Mouse (Mus musculus) liver, postnatal 0 days (tissue): Measurements from ENCODE around the gene Naip6. TPM values are rescaled to one million over a fixed set of nuclear protein-coding genes. Genes with fewer than 3 reads are reported as not detected.
"Not testable (repeated sequence)": the region's sequence is repeated elsewhere in the genome, so short reads cannot be mapped to it uniquely, and the experiment has no call there.

ENCODE experiments used
- ATAC-seq: fragments of 200-750 bp; cut with Nextera tagmentation; 2 replicates; pipeline ENCODE4 v1.8.0; 2017; ENCODE audit warnings: mild to moderate bottlenecking, moderate library complexity
- DNase-seq: peaks from one replicate; pipeline ENCODE4 v3.0.0-alpha.2; 2016
- H3K27ac ChIP-seq: fragments of 300-500 bp; sonication (generic); 2 replicates; pipeline ENCODE4 v1.5.1; 2014; ENCODE audit warnings: antibody characterized with exemption, moderate library complexity, mild to moderate bottlenecking, low read depth
- H3K27me3 ChIP-seq: fragments of 300-500 bp; sonication (generic); 2 replicates; pipeline ENCODE4 v1.6.1; 2014; ENCODE audit warnings: low read length, control low read depth, mixed read lengths; ENCODE audit not compliant: insufficient read depth
- H3K36me3 ChIP-seq: fragments of 300-500 bp; sonication (generic); replicated peaks from 2 replicates; pipeline ENCODE4 v1.6.1; 2014; ENCODE audit warnings: mild to moderate bottlenecking, control low read depth, low read length, moderate library complexity, mixed read lengths; ENCODE audit not compliant: insufficient read depth
- H3K4me1 ChIP-seq: fragments of 300-500 bp; sonication (generic); 2 replicates; pipeline ENCODE4 v1.6.1; 2014; ENCODE audit warnings: antibody characterized with exemption, mild to moderate bottlenecking, control low read depth; ENCODE audit not compliant: insufficient read depth
- H3K4me2 ChIP-seq: fragments of 300-500 bp; sonication (generic); 2 replicates; pipeline ENCODE4 v1.6.1; 2014; ENCODE audit warnings: low read depth, mild to moderate bottlenecking, low read length, moderate library complexity, mixed read lengths
- H3K4me3 ChIP-seq: fragments of 300-500 bp; sonication (generic); 2 replicates; pipeline ENCODE4 v1.5.1; 2014; ENCODE audit warnings: low read depth, low read length
- H3K9ac ChIP-seq: fragments of 300-500 bp; sonication (generic); replicated peaks from 2 replicates; pipeline ENCODE4 v1.6.1; 2014; ENCODE audit warnings: mild to moderate bottlenecking, moderate library complexity
- H3K9me3 ChIP-seq: fragments of 300-500 bp; sonication (generic); 2 replicates; pipeline ENCODE4 v1.6.1; 2016; ENCODE audit warnings: mild to moderate bottlenecking, control low read depth, low read length, mixed read lengths
- CTCF ChIP-seq: sonication (generic); IDR thresholded peaks from 2 replicates; pipeline ENCODE4 v1.5.1; 2016; ENCODE audit warnings: antibody characterized with exemption, low read depth
- EP300 ChIP-seq: IDR thresholded peaks from 2 replicates; pipeline ENCODE4 v1.6.1; 2016; ENCODE audit warnings: antibody characterized with exemption, low read depth, mild to moderate bottlenecking
- WGBS: fragments of 180-500 bp; shearing (Covaris S2); extraction: QIAGEN DNeasy Blood & Tissue Kit; methylation state at CpG from one replicate; pipeline ENCODE4 v1.1.7; 2014; ENCODE audit not compliant: insufficient replicate concordance; 5-methylcytosine and 5-hydroxymethylcytosine counted together
- polyA plus RNA-seq: library from polyadenylated mRNA; unstranded; fragments of >200 nt; fragmentation: Nextera tagmentation; extraction: Ambion mirVana; gene quantifications from 2 replicates; pipeline ENCODE4 v1.2.1, GENCODE M21; 2015

The Naip6 gene
- polyA plus RNA-seq, 1 experiment from 2014 or later: 0.35 TPM

DNA sequence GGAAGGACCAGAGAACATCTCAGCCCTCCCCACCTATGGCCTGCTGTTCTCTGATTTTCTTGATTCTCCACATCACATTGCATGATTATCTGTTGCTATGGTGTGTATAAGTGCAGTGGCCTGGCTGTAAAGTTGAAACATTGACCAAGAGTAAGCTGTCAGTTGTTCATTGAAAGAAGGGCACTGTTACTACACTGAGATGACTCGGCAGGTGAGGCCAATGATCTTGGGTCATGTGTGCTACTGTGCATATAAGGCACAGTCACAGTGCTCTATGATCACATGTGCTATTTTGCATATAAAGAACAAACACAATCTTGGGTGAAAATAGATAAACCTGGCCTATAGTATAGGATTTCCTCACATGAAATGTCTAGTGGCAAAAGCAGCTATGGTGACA, 32.9 kb downstream of the Naip6 start:
- TF ChIP-seq EP300: no peak
- no peak for TF ChIP-seq CTCF
- no peak for ATAC-seq
- WGBS: 78% methylated on average over 1 of the region's 1 CpGs

DNA sequence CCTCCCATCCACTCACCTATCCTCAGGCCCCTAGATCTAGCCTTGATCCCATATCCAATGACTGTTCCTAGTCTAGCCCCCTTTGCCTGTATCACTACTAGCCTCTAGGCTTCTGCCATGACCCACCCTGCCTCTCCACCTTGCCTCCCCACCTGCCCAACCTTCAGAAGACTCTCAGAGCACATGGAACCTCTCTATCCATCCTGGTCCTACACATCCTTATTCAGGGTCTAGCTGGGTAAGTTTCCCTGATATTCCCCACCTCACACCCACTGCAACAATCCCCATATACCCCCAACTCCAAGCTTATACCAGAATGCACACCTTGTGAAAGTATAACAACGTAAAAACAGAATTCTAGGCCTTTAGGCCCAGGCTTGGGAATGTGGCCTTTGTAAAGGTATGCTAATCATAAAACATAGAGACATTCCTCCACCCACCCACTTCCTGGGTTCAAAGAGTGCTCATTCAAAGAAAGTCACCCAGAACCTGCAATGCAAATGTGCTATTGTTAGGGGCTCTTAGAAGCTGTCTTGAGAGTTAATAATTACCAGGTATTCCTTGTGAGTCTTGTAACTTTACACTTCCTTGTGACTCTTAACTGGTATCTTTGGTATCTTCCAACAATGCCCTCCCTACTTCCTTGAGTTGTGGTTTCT, 45.9 kb downstream of the Naip6 start:
- H3K4me2 ChIP-seq, H3K4me1 ChIP-seq, ATAC-seq, H3K9ac ChIP-seq, H3K4me3 ChIP-seq, H3K36me3 ChIP-seq, H3K27me3 ChIP-seq, H3K27ac ChIP-seq, H3K9me3 ChIP-seq, DNase-seq: not testable (repeated sequence)
- no CpG with 5 or more reads among the region's 1 CpGs for WGBS

More for the DNA sequence above, 32.9 kb downstream of the Naip6 start:
- no peaks in the 10 kb centered on the region for H3K9me3 ChIP-seq
- no peak overlapping the region for H3K4me3 ChIP-seq
- H3K9ac ChIP-seq: no peak overlapping the region
- no peaks in the 10 kb centered on the region for H3K36me3 ChIP-seq
- no peak for DNase-seq
- no peak overlapping the region for H3K27ac ChIP-seq
- H3K4me1 ChIP-seq: no peaks in the 10 kb centered on the region
- no peaks in the 10 kb centered on the region for H3K27me3 ChIP-seq
- H3K4me2 ChIP-seq: no peak overlapping the region

DNA sequence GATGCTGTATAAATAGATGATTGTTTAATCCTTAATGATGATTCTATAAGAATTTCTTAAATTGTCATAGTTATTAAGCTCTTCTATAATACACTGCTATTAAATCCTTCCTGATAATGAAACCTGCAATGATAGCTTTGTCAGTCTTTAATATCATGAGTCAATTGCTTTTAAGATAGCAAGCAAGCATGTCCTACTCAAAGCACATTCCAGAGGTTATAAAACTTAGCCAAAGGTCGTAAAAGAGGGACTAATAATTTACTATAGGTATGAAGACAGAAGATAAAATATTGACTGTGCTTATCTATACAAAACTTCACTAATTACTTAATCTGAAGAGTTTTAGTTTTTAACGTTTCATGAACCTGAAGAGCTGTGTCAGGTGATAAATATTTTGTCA, 60.5 kb downstream of the Naip6 start:
- 54% methylated on average over 2 of the region's 2 CpGs for WGBS
- ATAC-seq, H3K4me2 ChIP-seq, H3K9ac ChIP-seq, H3K4me3 ChIP-seq, H3K4me1 ChIP-seq, H3K27me3 ChIP-seq, H3K27ac ChIP-seq, H3K9me3 ChIP-seq, H3K36me3 ChIP-seq, DNase-seq: not testable (repeated sequence)

DNA sequence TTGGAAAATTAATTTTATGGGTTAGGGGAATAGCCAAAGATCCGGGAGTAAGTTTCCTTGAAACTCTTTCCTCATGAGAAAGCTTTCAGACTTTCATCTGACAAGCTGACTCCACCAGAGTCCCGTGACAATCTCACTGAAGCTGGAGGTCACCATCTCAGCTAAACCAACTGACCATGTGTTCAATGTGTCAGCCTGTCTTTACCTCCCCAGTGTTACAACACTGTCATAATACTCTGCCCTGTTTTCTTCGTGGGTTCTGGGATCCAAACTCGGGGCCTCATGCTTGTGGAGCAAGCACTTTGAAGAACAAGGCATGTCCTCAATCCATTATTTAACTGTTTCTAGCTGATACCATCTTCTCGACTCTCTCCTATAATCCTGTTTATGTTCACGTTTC, 61.5 kb downstream of the Naip6 start:
- H3K36me3 ChIP-seq, H3K4me3 ChIP-seq, H3K27me3 ChIP-seq, H3K4me2 ChIP-seq, H3K27ac ChIP-seq, ATAC-seq, H3K4me1 ChIP-seq, H3K9me3 ChIP-seq, H3K9ac ChIP-seq, DNase-seq: not testable (repeated sequence)
- WGBS: 74% methylated on average over 5 of the region's 6 CpGs

DNA sequence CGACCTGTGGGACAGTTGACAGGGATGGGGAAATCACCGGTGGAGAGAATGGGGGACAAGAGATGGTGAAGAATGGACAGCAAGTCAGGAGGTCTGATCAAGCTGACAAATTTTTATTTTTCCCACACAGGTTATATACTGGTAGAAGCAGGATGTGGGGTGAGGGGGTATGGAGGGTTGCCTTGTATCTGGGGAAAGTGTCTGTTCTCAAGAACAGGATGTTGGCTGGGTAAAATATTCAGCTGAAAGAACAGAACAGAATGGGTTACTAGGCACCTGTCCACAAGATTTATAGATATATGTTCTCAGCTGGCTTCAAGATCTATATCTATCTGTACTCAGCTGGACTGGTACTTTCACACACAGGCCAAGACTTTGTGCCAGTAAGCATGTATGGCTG, 65.6 kb downstream of the Naip6 start:
- H3K4me2 ChIP-seq, H3K27me3 ChIP-seq, H3K4me3 ChIP-seq, H3K9me3 ChIP-seq, H3K36me3 ChIP-seq, DNase-seq, H3K9ac ChIP-seq, H3K4me1 ChIP-seq, ATAC-seq, H3K27ac ChIP-seq: not testable (repeated sequence)
- WGBS: 90% methylated on average over 2 of the region's 2 CpGs

DNA sequence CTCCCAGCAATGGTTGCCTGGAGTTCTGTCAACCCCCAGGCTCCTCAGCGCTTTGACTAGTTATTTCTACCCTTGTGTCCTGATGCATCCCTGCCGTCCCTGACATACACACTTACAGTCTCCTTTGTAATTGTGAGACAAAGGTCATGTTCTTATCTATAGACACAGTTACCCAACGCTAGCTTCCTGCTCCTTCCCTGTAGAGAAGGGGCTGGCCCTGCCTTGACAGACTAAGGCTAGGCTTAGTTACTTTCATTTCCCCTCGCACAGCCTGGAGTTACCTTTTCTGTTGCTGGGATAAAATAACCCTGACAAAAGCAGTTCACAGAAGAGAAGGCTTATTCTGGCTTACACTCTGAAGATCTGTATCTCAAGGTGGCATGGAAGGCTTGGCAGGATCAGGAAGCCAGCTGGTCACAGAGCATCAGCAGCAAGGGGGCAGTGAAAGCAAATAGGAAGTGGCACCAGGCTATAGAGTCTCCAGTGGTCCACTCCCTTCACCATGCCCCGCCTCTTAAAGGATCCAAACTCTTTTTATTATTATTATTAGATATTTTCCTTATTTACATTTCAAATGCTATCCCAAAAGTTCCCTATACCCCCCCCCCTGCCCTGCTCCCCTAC, 70.5 kb downstream of the Naip6 start:
- H3K4me3 ChIP-seq, H3K9me3 ChIP-seq, H3K36me3 ChIP-seq, H3K4me2 ChIP-seq, H3K4me1 ChIP-seq, H3K27ac ChIP-seq, H3K27me3 ChIP-seq, H3K9ac ChIP-seq: not testable (repeated sequence)
- DNase-seq: peak; percentile 20
- 26% methylated on average over 5 of the region's 5 CpGs for WGBS
- TF ChIP-seq CTCF: peak; percentile 25
- peak; percentile 75 for ATAC-seq

DNA sequence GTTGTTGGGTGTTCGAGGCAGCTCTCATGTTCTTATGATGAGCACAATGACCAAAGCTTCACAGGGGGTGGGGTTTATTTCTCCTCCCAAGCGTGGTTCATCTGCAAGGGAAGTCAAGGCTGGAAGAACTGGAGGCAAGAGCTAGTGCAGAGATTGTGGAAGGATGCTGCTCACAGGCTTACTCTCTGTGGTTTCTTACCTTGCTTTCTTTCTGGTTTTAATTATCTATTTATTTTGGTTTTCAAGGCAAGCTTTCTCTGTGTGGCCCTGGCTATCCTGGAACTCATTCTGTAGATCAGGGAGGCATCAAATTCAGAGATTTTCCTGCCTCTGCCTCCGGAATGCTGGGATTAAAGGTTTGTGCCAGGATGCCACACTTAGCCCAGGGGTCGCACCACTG, 71.3 kb downstream of the Naip6 start, which contains the start of gene Naip5:
Naip5 (minus strand) TSS at position 101 of the 400 bp plus-strand sequence.
- WGBS: 69% methylated on average over 4 of the region's 4 CpGs
- H3K4me3 ChIP-seq, ATAC-seq: not testable (repeated sequence)

More for the DNA sequence above, 71.3 kb downstream of the Naip6 start, which contains the start of gene Naip5:
- DNase-seq, H3K4me1 ChIP-seq, H3K36me3 ChIP-seq, H3K27ac ChIP-seq, H3K27me3 ChIP-seq, H3K9me3 ChIP-seq, H3K9ac ChIP-seq, H3K4me2 ChIP-seq: not testable (repeated sequence)
